Mouse (Mus musculus) midbrain, embryonic 13.5 days (tissue): ENCODE results near the gene Adgrb3. TPM values are rescaled to one million over a fixed set of nuclear protein-coding genes. Genes with fewer than 3 reads are reported as not detected.

Source experiments
- ATAC-seq: fragments of 200-750 bp; cut with Nextera tagmentation; 2 replicates; pipeline ENCODE4 v1.8.0; 2017; ENCODE audit warnings: mild to moderate bottlenecking, moderate TSS enrichment, moderate library complexity
- H3K27ac ChIP-seq: fragments of 300-500 bp; sonication (generic); 2 replicates; pipeline ENCODE4 v1.5.1; 2015; ENCODE audit warnings: inconsistent platforms, mild to moderate bottlenecking, moderate library complexity
- H3K27me3 ChIP-seq: fragments of 300-500 bp; sonication (generic); 2 replicates; pipeline ENCODE4 v1.6.1; 2015; ENCODE audit warnings: mild to moderate bottlenecking, inconsistent platforms
- H3K36me3 ChIP-seq: fragments of 300-500 bp; sonication (generic); 2 replicates; pipeline ENCODE4 v1.6.1; 2015; ENCODE audit warnings: mild to moderate bottlenecking, inconsistent platforms
- H3K4me1 ChIP-seq: fragments of 300-500 bp; sonication (generic); replicated peaks from 2 replicates; pipeline ENCODE4 v1.6.1; 2015; ENCODE audit warnings: inconsistent platforms
- H3K4me2 ChIP-seq: fragments of 300-500 bp; sonication (generic); replicated peaks from 2 replicates; pipeline ENCODE4 v1.6.1; 2015; ENCODE audit warnings: moderate library complexity, mild to moderate bottlenecking, inconsistent platforms
- H3K4me3 ChIP-seq: fragments of 300-500 bp; sonication (generic); replicated peaks from 2 replicates; pipeline ENCODE4 v1.5.1; 2015; ENCODE audit warnings: mild to moderate bottlenecking, inconsistent platforms
- H3K9ac ChIP-seq: fragments of 300-500 bp; sonication (generic); replicated peaks from 2 replicates; pipeline ENCODE4 v1.6.1; 2015; ENCODE audit warnings: mild to moderate bottlenecking, inconsistent platforms
- H3K9me3 ChIP-seq: fragments of 300-500 bp; sonication (generic); 2 replicates; pipeline ENCODE4 v1.6.1; 2016; ENCODE audit warnings: mild to moderate bottlenecking, inconsistent platforms
- WGBS: fragments of 180-500 bp; shearing (Covaris S2); methylation state at CpG from one replicate; pipeline ENCODE4 v1.1.7; 2015; 5-methylcytosine and 5-hydroxymethylcytosine counted together
- polyA plus RNA-seq: library from polyadenylated mRNA; unstranded; fragments of >200 nt; fragmentation: Nextera tagmentation; extraction: Ambion mirVana; gene quantifications from 2 replicates; pipeline ENCODE4 v1.2.1, GENCODE M21; 2015

Gene Adgrb3
- polyA plus RNA-seq, 1 experiment from 2014 or later, result 39.6 TPM

GRCm38 (mm10) chr1:25364186-25364585, 465.3 kb downstream of the Adgrb3 start:
- Histone ChIP-seq H3K27ac (no peak overlapping the region), H3K9ac (no peak overlapping the region), H3K27me3 (no peaks in the 10 kb centered on the region), H3K9me3 (no peaks in the 10 kb centered on the region), H3K4me1 (no peaks in the 10 kb centered on the region), H3K4me3 (no peak overlapping the region), H3K4me2 (no peak overlapping the region), H3K36me3 (no peaks in the 10 kb centered on the region)
- WGBS, result 91% methylated on average over 2 of the region's 2 CpGs
- no peak for ATAC-seq

GRCm38 (mm10) chr1:25358554-25358953, 471.0 kb downstream of the Adgrb3 start:
- no peaks in the 10 kb centered on the region for H3K27me3 ChIP-seq
- no peak for ATAC-seq
- no peaks in the 10 kb centered on the region for H3K4me1 ChIP-seq
- H3K36me3 ChIP-seq, result 0 out of 2 replicates have a peak, but pooled peaks cover 6% of the 10 kb centered on the region
- no peak overlapping the region for H3K4me2 ChIP-seq
- no peaks in the 10 kb centered on the region for H3K9me3 ChIP-seq
- 94% methylated on average over 4 of the region's 4 CpGs for WGBS
- no peak overlapping the region for H3K27ac ChIP-seq
- H3K9ac ChIP-seq, result no peak overlapping the region
- no peak overlapping the region for H3K4me3 ChIP-seq

GRCm38 (mm10) chr1:25355486-25355885, 474.0 kb downstream of the Adgrb3 start:
- 99% methylated on average over 5 of the region's 5 CpGs for WGBS
- no peak overlapping the region for H3K4me2 ChIP-seq
- H3K27me3 ChIP-seq, result no peaks in the 10 kb centered on the region
- no peak overlapping the region for H3K9ac ChIP-seq
- no peaks in the 10 kb centered on the region for H3K9me3 ChIP-seq
- no peak overlapping the region for H3K4me3 ChIP-seq
- no peak for ATAC-seq
- 0 out of 2 replicates have a peak, but pooled peaks cover 6% of the 10 kb centered on the region for H3K36me3 ChIP-seq
- H3K4me1 ChIP-seq, result no peaks in the 10 kb centered on the region
- H3K27ac ChIP-seq, result no peak overlapping the region

GRCm38 (mm10) chr1:25344876-25345275, 484.6 kb downstream of the Adgrb3 start:
- Histone ChIP-seq H3K4me3 (no peak overlapping the region), H3K9ac (no peak overlapping the region), H3K27me3 (no peaks in the 10 kb centered on the region), H3K4me2 (no peak overlapping the region), H3K9me3 (no peaks in the 10 kb centered on the region; the same call in 1 of the 2 replicates), H3K4me1 (no peaks in the 10 kb centered on the region), H3K36me3 (no peaks in the 10 kb centered on the region), H3K27ac (no peak overlapping the region)
- ATAC-seq, result no peak

GRCm38 (mm10) chr1:25325406-25325805, 504.1 kb downstream of the Adgrb3 start:
- no peaks in the 10 kb centered on the region for H3K36me3 ChIP-seq
- H3K4me3 ChIP-seq, result no peak overlapping the region
- no peak overlapping the region for H3K9ac ChIP-seq
- no peak overlapping the region for H3K4me2 ChIP-seq
- no peak for ATAC-seq
- H3K27ac ChIP-seq, result no peak overlapping the region
- no peaks in the 10 kb centered on the region for H3K4me1 ChIP-seq
- WGBS, result 90% methylated on average over 2 of the region's 2 CpGs
- no peaks in the 10 kb centered on the region for H3K27me3 ChIP-seq
- no peaks in the 10 kb centered on the region for H3K9me3 ChIP-seq

- Histone ChIP-seq H3K4me1 (0 out of 2 replicates have a peak, but pooled peaks cover 3% of the 10 kb centered on the region), H3K9me3 (no peaks in the 10 kb centered on the region), H3K4me2 (no peak overlapping the region), H3K27me3 (no peaks in the 10 kb centered on the region), H3K36me3 (no peaks in the 10 kb centered on the region), H3K9ac (no peak overlapping the region), H3K27ac (no peak overlapping the region), H3K4me3 (no peak overlapping the region)
- no peak for ATAC-seq
These were observed 512.4 kb downstream of the Adgrb3 start for GRCm38 (mm10) chr1:25317142-25317541.

GRCm38 (mm10) chr1:25312344-25312743, 517.2 kb downstream of the Adgrb3 start:
- Histone ChIP-seq H3K9me3 (no peaks in the 10 kb centered on the region), H3K4me1 (0 out of 2 replicates have a peak, but pooled peaks cover 3% of the 10 kb centered on the region), H3K27ac (no peak overlapping the region), H3K36me3 (no peaks in the 10 kb centered on the region), H3K4me3 (no peak overlapping the region), H3K9ac (no peak overlapping the region), H3K27me3 (no peaks in the 10 kb centered on the region), H3K4me2 (no peak overlapping the region)
- 50% methylated on average over 2 of the region's 2 CpGs for WGBS
- peak; percentile 62; the same call in 1 of the 2 replicates for ATAC-seq

GRCm38 (mm10) chr1:25310066-25310465, 519.4 kb downstream of the Adgrb3 start:
- Histone ChIP-seq H3K9me3 (no peaks in the 10 kb centered on the region), H3K4me3 (no peak overlapping the region), H3K4me2 (no peak overlapping the region), H3K9ac (no peak overlapping the region), H3K36me3 (no peaks in the 10 kb centered on the region), H3K4me1 (0 out of 2 replicates have a peak, but pooled peaks cover 3% of the 10 kb centered on the region), H3K27ac (no peak overlapping the region), H3K27me3 (no peaks in the 10 kb centered on the region)
- no peak for ATAC-seq
- 8% methylated on average over 2 of the region's 2 CpGs for WGBS

GRCm38 (mm10) chr1:25281471-25281870, 548.0 kb downstream of the Adgrb3 start:
- H3K27ac ChIP-seq, result no peak overlapping the region
- H3K27me3 ChIP-seq, result no peaks in the 10 kb centered on the region
- no peak overlapping the region for H3K9ac ChIP-seq
- H3K36me3 ChIP-seq, result no peaks in the 10 kb centered on the region
- no peak overlapping the region for H3K4me3 ChIP-seq
- no peak for ATAC-seq
- no peak overlapping the region for H3K4me2 ChIP-seq
- no peaks in the 10 kb centered on the region for H3K9me3 ChIP-seq
- 86% methylated on average over 8 of the region's 8 CpGs for WGBS
- H3K4me1 ChIP-seq, result no peaks in the 10 kb centered on the region

- no peak overlapping the region for H3K27ac ChIP-seq
- H3K4me1 ChIP-seq, result no peaks in the 10 kb centered on the region
- H3K36me3 ChIP-seq, result no peaks in the 10 kb centered on the region
- no peak overlapping the region for H3K4me3 ChIP-seq
- ATAC-seq, result no peak
- no peak overlapping the region for H3K4me2 ChIP-seq
- H3K27me3 ChIP-seq, result no peaks in the 10 kb centered on the region
- H3K9me3 ChIP-seq, result no peaks in the 10 kb centered on the region
- H3K9ac ChIP-seq, result no peak overlapping the region
These were observed 578.9 kb downstream of the Adgrb3 start for GRCm38 (mm10) chr1:25250562-25250961.

- WGBS, result 68% methylated on average over 6 of the region's 6 CpGs
- Histone ChIP-seq H3K4me3 (no peak overlapping the region), H3K36me3 (no peaks in the 10 kb centered on the region), H3K27ac (no peak overlapping the region), H3K9me3 (no peaks in the 10 kb centered on the region), H3K27me3 (no peaks in the 10 kb centered on the region), H3K4me2 (no peak overlapping the region), H3K4me1 (no peaks in the 10 kb centered on the region), H3K9ac (no peak overlapping the region)
- ATAC-seq, result no peak
These were observed 587.1 kb downstream of the Adgrb3 start for GRCm38 (mm10) chr1:25242436-25242835.

- WGBS, result 6% methylated on average over 7 of the region's 7 CpGs
- peak; percentile 86 for ATAC-seq
- Histone ChIP-seq H3K9me3 (no peaks in the 10 kb centered on the region), H3K27ac (peak overlapping the region; percentile 96), H3K9ac (peak overlapping the region; percentile 71), H3K27me3 (no peaks in the 10 kb centered on the region), H3K36me3 (no peaks in the 10 kb centered on the region), H3K4me1 (peaks cover 13% of the 10 kb centered on the region; the same call in 1 of the 2 replicates), H3K4me2 (peak overlapping the region; percentile 62), H3K4me3 (peak overlapping the region; percentile 57)
These were observed 600.2 kb downstream of the Adgrb3 start for GRCm38 (mm10) chr1:25229245-25229750.
